Mouse (Mus musculus) liver, embryonic 14.5 days (tissue): ENCODE data around the gene Nfasc.

Source experiments
- CTCF ChIP-seq: IDR thresholded peaks from 2 replicates; pipeline ENCODE4 v1.5.1; 2016; ENCODE audit warnings: antibody characterized with exemption, low read depth, control low read depth
- EP300 ChIP-seq: IDR thresholded peaks from 2 replicates; pipeline ENCODE4 v1.6.1; 2016; ENCODE audit warnings: antibody characterized with exemption, low read depth

GRCm38 (mm10) chr1:132591399-132591930 lies 150.1 kb downstream of the Nfasc start:
- TF ChIP-seq CTCF = no peak
- TF ChIP-seq EP300 = no peak
